Mouse (Mus musculus): ENCODE measurements at regions not wholly inside any gene's neighbourhood (a gene's known extent, or its start where the extent isn't known, plus 50 kb on each side); places are given as distances from the start of the nearest gene placed in this dataset.
A peak's percentile ranks its signal among the peaks of the same experiment; 100 is the strongest.

- no peak for DNase-seq
Measured at GRCm38 (mm10) chr11:109039060-109039791, 104.9 kb downstream of the E030025P04Rik start.

GRCm38 (mm10) chr11:109038136-109038535 is 106.0 kb downstream of the E030025P04Rik start:
- no peak for DNase-seq

- DNase-seq, result no peak
Measured at GRCm38 (mm10) chr11:109034596-109034995, 109.6 kb downstream of the E030025P04Rik start.

GRCm38 (mm10) chr11:109034072-109034471 is 110.1 kb downstream of the E030025P04Rik start:
- DNase-seq, result no peak

- DNase-seq, result peak; percentile 27
Measured at GRCm38 (mm10) chr11:109032729-109033128, 111.4 kb downstream of the E030025P04Rik start.

GRCm38 (mm10) chr11:109030486-109030885 is 110.3 kb downstream of the Axin2 start:
- DNase-seq, result peak; percentile 18

- no peak for DNase-seq
Measured at GRCm38 (mm10) chr11:109029894-109030293, 109.7 kb downstream of the Axin2 start.

- no peak for DNase-seq
Measured at GRCm38 (mm10) chr11:109014806-109015205, 94.7 kb downstream of the Axin2 start.

GRCm38 (mm10) chr11:109011161-109011560 is 91.0 kb downstream of the Axin2 start:
- no peak for DNase-seq

- no peak for DNase-seq
Measured at GRCm38 (mm10) chr11:109008872-109009271, 88.7 kb downstream of the Axin2 start.

- no peak for DNase-seq
Measured at GRCm38 (mm10) chr11:109005681-109006080, 85.5 kb downstream of the Axin2 start.
